ENCODE assay signal across 22 mouse cellular contexts in the genomic region with DNA sequence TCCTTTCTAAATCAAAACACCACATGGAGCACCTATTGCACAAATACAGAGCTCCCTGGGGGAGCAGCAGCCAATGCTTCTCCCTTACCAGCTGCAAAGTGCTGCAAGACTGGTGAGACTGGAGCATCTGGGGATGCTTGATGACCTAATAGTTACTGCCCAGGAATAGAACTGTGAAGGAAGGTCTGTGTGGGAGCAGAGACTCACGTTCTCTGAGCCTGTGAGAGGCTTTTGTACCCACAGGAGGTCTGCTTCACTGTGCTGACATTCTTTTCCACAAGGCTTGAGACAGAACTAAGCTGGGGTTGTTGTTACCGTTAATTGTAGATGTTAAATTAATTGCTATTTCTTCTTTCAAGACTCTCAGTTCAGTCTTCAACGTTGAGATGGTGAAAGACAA. TPM values are rescaled to one million over a fixed set of nuclear protein-coding genes. Genes with fewer than 3 reads are reported as not detected.
DNase-seq lines count a peak whose midpoint lies in the region; ATAC-seq lines count a peak whose summit lies in the region.
"Had no signal": no experiment of that assay in that cellular context is flagged by ENCODE, and none has a peak within 500 bp of the region (broad histone marks: within the 10 kb centered on the region; RNA-seq: fewer than 3 reads in every experiment).

No protein-coding gene starts in this region.

- no peak overlapping the region for H3K4me2 ChIP-seq in hindbrain, embryonic 13.5 days
- H3K4me2 ChIP-seq: embryonic facial prominence, embryonic 13.5 days; forebrain, embryonic 13.5 days; heart, embryonic 12.5 days had no signal

- H3K9me3 ChIP-seq in hindbrain, embryonic 13.5 days, result no peaks in the 10 kb centered on the region
- H3K9me3 ChIP-seq: embryonic facial prominence, embryonic 13.5 days; forebrain, embryonic 13.5 days; heart, embryonic 12.5 days had no signal

- H3K27ac ChIP-seq in hindbrain, embryonic 13.5 days, result no peak overlapping the region
- H3K27ac ChIP-seq: embryonic facial prominence, embryonic 13.5 days; forebrain, embryonic 13.5 days had no signal

- ATAC-seq in frontal cortex, adult (ENCODE audit: low TSS enrichment), result peak; percentile 67
- ATAC-seq in hindbrain, embryonic 13.5 days (ENCODE audit: low FRiP score), result no peak
- ATAC-seq: forebrain, embryonic 13.5 days; forebrain, postnatal 0 days; hindbrain, embryonic 16.5 days had no signal

- no peak for DNase-seq in frontal cortex, postnatal 25 days (ENCODE audit: low spot score in 2 of 2)
- DNase-seq in left cerebral cortex, adult 11 months (ENCODE audit: low spot score), result peak; percentile 25
- no peak for DNase-seq in left cerebral cortex, adult 18-20 months (ENCODE audit: low spot score in 2 of 2)
- DNase-seq in right cerebral cortex, adult 18-20 months, result peak; percentile 45
- DNase-seq in right cerebral cortex, postnatal 14 days, result no peak
- DNase-seq in telencephalon, adult 2 months (ENCODE audit: low read depth, low spot score), result peak; percentile 62
- DNase-seq: adrenal gland, postnatal 14 days; B cell, adult 2 months; cerebellum, adult 18-20 months; cerebellum, adult 9-11 months; cerebellum, postnatal 36 days; forebrain, postnatal 0 days; gastrocnemius, postnatal 14 days; heart, postnatal 36 days had no signal

- peaks cover 4% of the 10 kb centered on the region for H3K4me1 ChIP-seq in hindbrain, embryonic 13.5 days (replicated peaks)

- no peaks in the 10 kb centered on the region for H3K27me3 ChIP-seq in hindbrain, embryonic 13.5 days
- H3K27me3 ChIP-seq: embryonic facial prominence, embryonic 13.5 days; forebrain, embryonic 13.5 days; heart, embryonic 12.5 days had no signal

- WGBS in hindbrain, embryonic 13.5 days, result 79% methylated on average over 3 of the region's 3 CpGs

- H3K4me3 ChIP-seq in hindbrain, embryonic 13.5 days, result no peak overlapping the region
- H3K4me3 ChIP-seq: embryonic facial prominence, embryonic 13.5 days; forebrain, embryonic 13.5 days; heart, embryonic 12.5 days had no signal

- H3K9ac ChIP-seq in hindbrain, embryonic 13.5 days, result no peak overlapping the region
- H3K9ac ChIP-seq: embryonic facial prominence, embryonic 13.5 days; forebrain, embryonic 13.5 days; forebrain, postnatal 0 days; heart, embryonic 12.5 days had no signal

- H3K36me3 ChIP-seq in hindbrain, embryonic 13.5 days, result peaks cover 44% of the 10 kb centered on the region

RNA-seq across cellular contexts. Expression of a gene that starts 6.3 kb away (rescaled TPM):
- 10 to 100 TPM; 75.2 to 86.0 TPM for total RNA-seq in left cerebral cortex, adult 18-20 months (2021)
- 37.3 and 41.8 TPM in 2 replicates for polyA plus RNA-seq in hindbrain, embryonic 13.5 days (2015; fragmentation: Nextera tagmentation; extraction: Ambion mirVana)

RNA-seq across cellular contexts. Expression of a gene that starts 10.0 kb away (rescaled TPM):
- not detected for total RNA-seq in left cerebral cortex, adult 18-20 months (2021)
- 0.29 TPM in 1 of 2 replicates, not detected in the other for polyA plus RNA-seq in hindbrain, embryonic 13.5 days (2015; fragmentation: Nextera tagmentation; extraction: Ambion mirVana)
- total RNA-seq: MEL had no signal
- polyA plus RNA-seq: forebrain, embryonic 13.5 days; heart, embryonic 16.5 days had no signal

RNA-seq across cellular contexts. Expression of a gene that starts 37.0 kb away (rescaled TPM):
- 1 to 10 TPM; 4.0 to 6.7 TPM for total RNA-seq in left cerebral cortex, adult 18-20 months (2021)
- 4.8 and 6.4 TPM in 2 replicates for polyA plus RNA-seq in hindbrain, embryonic 13.5 days (2015; fragmentation: Nextera tagmentation; extraction: Ambion mirVana)

RNA-seq across cellular contexts. Expression of a gene that starts 48.1 kb away (rescaled TPM):
- 10 to 100 TPM; 29.6 to 39.5 TPM for total RNA-seq in left cerebral cortex, adult 18-20 months (2021)
- polyA plus RNA-seq in hindbrain, embryonic 13.5 days (2015; fragmentation: Nextera tagmentation; extraction: Ambion mirVana), result 21.3 and 23.7 TPM in 2 replicates

RNA-seq across cellular contexts. Expression of a gene that starts 53.3 kb away (rescaled TPM):
- total RNA-seq in left cerebral cortex, adult 18-20 months (2021), result 10 to 100 TPM; 49.7 to 55.4 TPM
- polyA plus RNA-seq in hindbrain, embryonic 13.5 days (2015; fragmentation: Nextera tagmentation; extraction: Ambion mirVana), result 20.6 and 21.3 TPM in 2 replicates

Comparison
In these comparisons a context has a peak if more than half of its experiments do, and no peak if none do; other contexts are left out.
1. DNase-seq: peak in left cerebral cortex, adult 11 months (single experiment), right cerebral cortex, adult 18-20 months (single experiment) and telencephalon, adult 2 months (single experiment); none in frontal cortex, postnatal 25 days (0 of 2), left cerebral cortex, adult 18-20 months (0 of 2) and right cerebral cortex, postnatal 14 days (single experiment).